Mouse (Mus musculus) G1E (cell line): ENCODE measurements at regions not wholly inside any gene's neighbourhood (a gene's known extent, or its start where the extent isn't known, plus 50 kb on each side); places are given as distances from the start of the nearest gene placed in this dataset.

Source experiments
- ATAC-seq: 2 replicates; pipeline ENCODE4 v1.8.0; 2016; ENCODE audit warnings: mild to moderate bottlenecking; ENCODE audit not compliant: insufficient number of reproducible peaks, poor library complexity, low FRiP score, severe bottlenecking; ENCODE audit errors: extremely low read depth
- DNase-seq: peaks from one replicate; pipeline ENCODE4 v3.0.0; 2012; ENCODE audit warnings: low spot score
- H3K27me3 ChIP-seq: 2 replicates; pipeline ENCODE4 v1.6.1; 2012; ENCODE audit warnings: mild to moderate bottlenecking, low read length, inconsistent platforms; ENCODE audit not compliant: insufficient read depth
- H3K36me3 ChIP-seq: replicated peaks from 2 replicates; pipeline ENCODE3; 2012; ENCODE audit warnings: mild to moderate bottlenecking, inconsistent platforms
- H3K4me1 ChIP-seq: 2 replicates; pipeline ENCODE4 v1.6.1; 2012; ENCODE audit warnings: low read depth, low read length, inconsistent platforms, mixed read lengths; ENCODE audit not compliant: insufficient read depth
- H3K4me3 ChIP-seq: 2 replicates; pipeline ENCODE4 v1.5.1; 2012; ENCODE audit warnings: low read depth, mild to moderate bottlenecking, inconsistent platforms, low read length, moderate library complexity, mixed read lengths
- H3K9me3 ChIP-seq: replicated peaks from 2 replicates; pipeline ENCODE4 v1.6.1; 2012; ENCODE audit warnings: inconsistent platforms
- CTCF ChIP-seq: IDR thresholded peaks from 2 replicates; pipeline ENCODE4 v1.5.1; 2012; ENCODE audit warnings: low read depth, low read length, inconsistent platforms, mixed read lengths
- GATA1 ChIP-seq: IDR thresholded peaks from 2 replicates; pipeline ENCODE4 v1.6.1; 2012; ENCODE audit warnings: borderline replicate concordance, low read length, inconsistent platforms, mixed read lengths
- GATA2 ChIP-seq: IDR thresholded peaks from 2 replicates; pipeline ENCODE4 v1.6.1; 2012; ENCODE audit warnings: low read depth, low read length, inconsistent platforms, borderline replicate concordance
- POLR2AphosphoS5 ChIP-seq: IDR thresholded peaks from 2 replicates; pipeline ENCODE4 v1.6.1; 2012; ENCODE audit warnings: low read depth, low read length, inconsistent platforms; ENCODE audit not compliant: insufficient replicate concordance
- TAL1 ChIP-seq: conservative IDR thresholded peaks from 2 replicates; pipeline ENCODE4 v1.6.1; 2012; ENCODE audit warnings: low read depth, low read length, inconsistent platforms, mixed read lengths

GRCm38 (mm10) chr2:61922496-61922895 is 119.8 kb downstream of the Tbr1 start:
- TF ChIP-seq POLR2AphosphoS5 (no peak), TAL1 (no peak), CTCF (no peak), GATA1 (no peak), GATA2 (no peak)
- Histone ChIP-seq H3K4me3 (no peak overlapping the region), H3K4me1 (no peaks in the 10 kb centered on the region), H3K36me3 (no peaks in the 10 kb centered on the region), H3K27me3 (no peaks in the 10 kb centered on the region), H3K9me3 (no peaks in the 10 kb centered on the region)
- DNase-seq (no peak), ATAC-seq (no peak)

GRCm38 (mm10) chr2:61938296-61938695 is 108.0 kb upstream of the Slc4a10 start:
- peaks cover 7% of the 10 kb centered on the region for H3K27me3 ChIP-seq
- H3K4me3 ChIP-seq: no peak overlapping the region
- no peaks in the 10 kb centered on the region for H3K4me1 ChIP-seq
- no peak for TF ChIP-seq POLR2AphosphoS5
- ATAC-seq (no peak), DNase-seq (no peak)
- H3K9me3 ChIP-seq: no peaks in the 10 kb centered on the region
- no peaks in the 10 kb centered on the region for H3K36me3 ChIP-seq

GRCm38 (mm10) chr2:61965916-61966315 is 80.3 kb upstream of the Slc4a10 start:
- DNase-seq (no peak), ATAC-seq (no peak)
- Histone ChIP-seq H3K4me3 (no peak overlapping the region), H3K9me3 (no peaks in the 10 kb centered on the region), H3K36me3 (no peaks in the 10 kb centered on the region), H3K27me3 (no peaks in the 10 kb centered on the region), H3K4me1 (peaks cover 5% of the 10 kb centered on the region)
- TF ChIP-seq GATA1: no peak
- no peak for TF ChIP-seq TAL1
- no peak for TF ChIP-seq GATA2
- TF ChIP-seq POLR2AphosphoS5: no peak
- TF ChIP-seq CTCF: no peak

- ATAC-seq: no peak
- Histone ChIP-seq H3K4me1 (peaks cover 5% of the 10 kb centered on the region), H3K4me3 (no peak overlapping the region), H3K36me3 (no peaks in the 10 kb centered on the region), H3K27me3 (no peaks in the 10 kb centered on the region), H3K9me3 (no peaks in the 10 kb centered on the region)
- TF ChIP-seq POLR2AphosphoS5 (no peak), GATA1 (no peak), CTCF (no peak), TAL1 (no peak), GATA2 (no peak)
- DNase-seq: no peak
Measured at GRCm38 (mm10) chr2:61967724-61968123, 78.5 kb upstream of the Slc4a10 start.

GRCm38 (mm10) chr2:61970029-61970428 is 76.2 kb upstream of the Slc4a10 start:
- TF ChIP-seq CTCF: no peak
- no peak for TF ChIP-seq TAL1
- TF ChIP-seq POLR2AphosphoS5: no peak
- TF ChIP-seq GATA1: no peak
- no peak for TF ChIP-seq GATA2
- H3K9me3 ChIP-seq: no peaks in the 10 kb centered on the region
- H3K4me3 ChIP-seq: no peak overlapping the region
- DNase-seq (no peak), ATAC-seq (no peak)
- H3K4me1 ChIP-seq: peaks cover 5% of the 10 kb centered on the region
- H3K27me3 ChIP-seq: no peaks in the 10 kb centered on the region
- H3K36me3 ChIP-seq: no peaks in the 10 kb centered on the region

- TF ChIP-seq CTCF: no peak
- TF ChIP-seq GATA1: no peak
- TF ChIP-seq POLR2AphosphoS5: no peak
- no peak for TF ChIP-seq TAL1
- TF ChIP-seq GATA2: no peak
- Histone ChIP-seq H3K4me3 (no peak overlapping the region), H3K27me3 (no peaks in the 10 kb centered on the region), H3K9me3 (no peaks in the 10 kb centered on the region), H3K4me1 (no peaks in the 10 kb centered on the region), H3K36me3 (no peaks in the 10 kb centered on the region)
- no peak for ATAC-seq
- no peak for DNase-seq
Measured at GRCm38 (mm10) chr2:61984771-61985170, 61.5 kb upstream of the Slc4a10 start.

GRCm38 (mm10) chr2:61986967-61987550 is 59.2 kb upstream of the Slc4a10 start:
- TF ChIP-seq POLR2AphosphoS5 (no peak), GATA1 (no peak), TAL1 (no peak), CTCF (no peak)
- DNase-seq (no peak), ATAC-seq (peak; percentile 22; the same call in 1 of the 2 replicates)
- H3K4me3 ChIP-seq: no peak overlapping the region
- H3K4me1 ChIP-seq: peaks cover 2% of the 10 kb centered on the region; the same call in 1 of the 2 replicates
- no peaks in the 10 kb centered on the region for H3K36me3 ChIP-seq
- H3K27me3 ChIP-seq: no peaks in the 10 kb centered on the region
- no peaks in the 10 kb centered on the region for H3K9me3 ChIP-seq
